Mouse (Mus musculus) mouse embryonic stem cell (cell line): ENCODE measurements around the gene Sri.
"Not testable (repeated sequence)": the region's sequence is repeated elsewhere in the genome, so short reads cannot be mapped to it uniquely, and the experiment has no call there.

Experiments
- in situ Hi-C, 2 experiments: fragments of 300-500 bp; cut with MboI; formaldehyde crosslinking; loops; 1 replicate in 1 of 2; 3 replicates in 1 of 2; pipeline ENCODE4 v1.14.3; 2019 to 2020; ENCODE audit warnings: low sequenced_read_pairs in 2 of 2, low pct_unique_long_range_greater_than_20kb in 1 of 2, mixed read lengths in 1 of 2; ENCODE audit not compliant: unreplicated experiment in 1 of 2

Gene Sri

GRCm38 (mm10) chr5:8045855-8046254 is at the start of gene Sri:
Gene Sri (plus strand): TSS chr5:8046078.
- in situ Hi-C loops = no loop called here

GRCm38 (mm10) chr5:7996401-7997044 is 49.4 kb upstream of the Sri start:
- in situ Hi-C loops = no loop called here

GRCm38 (mm10) chr5:7997086-7997485 is 48.8 kb upstream of the Sri start:
- in situ Hi-C loops = no loop called here

GRCm38 (mm10) chr5:8000466-8000865 is 45.4 kb upstream of the Sri start:
- in situ Hi-C loops = no loop called here

GRCm38 (mm10) chr5:8002827-8003226 is 43.1 kb upstream of the Sri start:
- in situ Hi-C loops = no loop called here

GRCm38 (mm10) chr5:8013276-8013675 is 32.6 kb upstream of the Sri start:
- in situ Hi-C loops = no loop called here

GRCm38 (mm10) chr5:8034596-8034995 is 11.3 kb upstream of the Sri start:
- in situ Hi-C loops = not testable (repeated sequence)

- in situ Hi-C loops = no loop called here
Measured at GRCm38 (mm10) chr5:8053827-8054226, 7.9 kb downstream of the Sri start.

- in situ Hi-C loops = no loop called here
Measured at GRCm38 (mm10) chr5:8055721-8056129, 9.8 kb downstream of the Sri start.

- in situ Hi-C loops = no loop called here
Measured at GRCm38 (mm10) chr5:8056141-8057017, 10.5 kb downstream of the Sri start.

GRCm38 (mm10) chr5:8057018-8057323 is 11.1 kb downstream of the Sri start:
- in situ Hi-C loops = no loop called here

- in situ Hi-C loops = no loop called here
Measured at GRCm38 (mm10) chr5:8058056-8058455, 12.2 kb downstream of the Sri start.

GRCm38 (mm10) chr5:8062469-8062868 is 16.6 kb downstream of the Sri start:
- in situ Hi-C loops = no loop called here

- in situ Hi-C loops = no loop called here
Measured at GRCm38 (mm10) chr5:8063207-8063606, 17.3 kb downstream of the Sri start.

- in situ Hi-C loops = no loop called here
Measured at GRCm38 (mm10) chr5:8073406-8073805, 27.5 kb downstream of the Sri start.

- in situ Hi-C loops = no loop called here
Measured at GRCm38 (mm10) chr5:8073901-8074561, 28.2 kb downstream of the Sri start.

GRCm38 (mm10) chr5:8077481-8077880 is 31.6 kb downstream of the Sri start:
- in situ Hi-C loops = no loop called here

GRCm38 (mm10) chr5:8082800-8083509 is 37.1 kb downstream of the Sri start:
- in situ Hi-C loops = no loop called here

GRCm38 (mm10) chr5:8085661-8086060 is 39.8 kb downstream of the Sri start:
- in situ Hi-C loops = no loop called here
